Mouse (Mus musculus) bone marrow, adult 2 months (tissue): ENCODE measurements around the gene Nr1h2.

ENCODE experiments used
- CTCF ChIP-seq: fragments of 200-500 bp; IDR thresholded peaks from 2 replicates; pipeline ENCODE4 v1.5.1; 2011; ENCODE audit warnings: low read length, control low read depth; ENCODE audit not compliant: control insufficient read depth, insufficient read depth
- POLR2A ChIP-seq: fragments of 200-500 bp; IDR thresholded peaks from 2 replicates; pipeline ENCODE4 v1.6.1; 2011; ENCODE audit warnings: low read depth, mild to moderate bottlenecking, control low read depth, low read length, borderline replicate concordance; ENCODE audit not compliant: control insufficient read depth

DNA sequence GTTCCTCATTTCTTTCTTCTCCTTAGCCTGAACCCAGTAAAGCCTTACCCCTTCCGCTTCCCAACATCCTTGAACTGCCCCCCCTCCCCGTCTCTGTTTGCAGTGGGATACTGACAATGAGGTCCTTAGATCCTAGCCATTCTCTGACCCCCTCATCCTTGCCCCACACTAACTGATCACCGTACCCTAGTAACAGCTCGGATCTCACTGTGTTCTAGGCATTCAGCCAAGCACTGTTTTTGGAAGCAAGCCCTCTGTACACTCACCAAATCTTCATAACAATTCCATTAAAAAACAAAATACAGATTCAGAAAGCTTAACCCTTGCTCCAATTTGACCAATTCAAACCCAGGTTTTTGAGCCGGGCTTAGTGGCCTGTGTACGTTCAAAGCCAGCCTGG is 40.5 kb upstream of the Nr1h2 start:
- TF ChIP-seq POLR2A (no peak), CTCF (no peak)
